In genomic region chr6:29164314-29165244, GRCm38 (mm10) we compare ENCODE assay signal across 8 mouse cellular contexts. TPM values are rescaled to one million over a fixed set of nuclear protein-coding genes. Genes with fewer than 3 reads are reported as not detected.
DNase-seq lines count a peak whose midpoint lies in the region; ATAC-seq and TF ChIP-seq lines count a peak whose summit lies in the region.

Rbm28 (minus strand) TSS chr6:29165006.

- H3K36me3 ChIP-seq in heart, embryonic 12.5 days: peaks cover 5% of the 10 kb centered on the region
- peaks cover 5% of the 10 kb centered on the region; the same call in 1 of the 2 replicates for H3K36me3 ChIP-seq in kidney, postnatal 0 days (ENCODE audit: insufficient read depth, low read length)
- H3K36me3 ChIP-seq in liver, embryonic 11.5 days (ENCODE audit: control insufficient read depth, insufficient read depth, low read length): 0 out of 2 replicates have a peak, but pooled peaks cover 5% of the 10 kb centered on the region
- no peaks in the 10 kb centered on the region; the same call in 1 of the 2 replicates for H3K36me3 ChIP-seq in stomach, embryonic 14.5 days (ENCODE audit: control insufficient read depth, insufficient read depth, low read length)

- peaks cover 9% of the 10 kb centered on the region for H3K4me1 ChIP-seq in heart, embryonic 12.5 days (replicated peaks)
- 0 out of 2 replicates have a peak, but pooled peaks cover 5% of the 10 kb centered on the region for H3K4me1 ChIP-seq in kidney, postnatal 0 days (replicated peaks; ENCODE audit: insufficient read depth, low read length)
- H3K4me1 ChIP-seq in liver, embryonic 11.5 days (replicated peaks; ENCODE audit: control insufficient read depth, insufficient read depth, low read length): 0 out of 2 replicates have a peak, but pooled peaks cover 7% of the 10 kb centered on the region
- H3K4me1 ChIP-seq in stomach, embryonic 14.5 days (ENCODE audit: control insufficient read depth, insufficient read depth, low read length): peaks cover 7% of the 10 kb centered on the region; the same call in 1 of the 2 replicates

- H3K4me3 ChIP-seq in heart, embryonic 12.5 days: peak within 1 kb of the TSS; percentile 84
- peak within 1 kb of the TSS; percentile 74 for H3K4me3 ChIP-seq in kidney, postnatal 0 days (replicated peaks; ENCODE audit: low read depth, low read length)
- H3K4me3 ChIP-seq in liver, embryonic 11.5 days (ENCODE audit: low read depth, low read length): peak within 1 kb of the TSS; percentile 75
- H3K4me3 ChIP-seq in stomach, embryonic 14.5 days (ENCODE audit: low read depth, low read length): peak within 1 kb of the TSS; percentile 80

- WGBS in heart, embryonic 12.5 days: 9% methylated on average over 42 of the region's 42 CpGs
- WGBS in kidney, postnatal 0 days: 7% methylated on average over 42 of the region's 42 CpGs
- whole genome bisulfite sequencing in liver, embryonic 11.5 days: 8% methylated on average over 42 of the region's 42 CpGs
- 7% methylated on average over 42 of the region's 42 CpGs for WGBS in stomach, embryonic 14.5 days

- peak within 1 kb of the TSS; percentile 87 for H3K4me2 ChIP-seq in heart, embryonic 12.5 days
- H3K4me2 ChIP-seq in kidney, postnatal 0 days (ENCODE audit: low read length): peak within 1 kb of the TSS; percentile 78
- H3K4me2 ChIP-seq in liver, embryonic 11.5 days: peak within 1 kb of the TSS; percentile 64
- H3K4me2 ChIP-seq in stomach, embryonic 14.5 days (replicated peaks; ENCODE audit: low read depth, low read length): peak within 1 kb of the TSS; percentile 70

- ATAC-seq in erythroid progenitor cell, adult 5-6 weeks (replicated peaks; ENCODE audit: low FRiP score, poor library complexity, severe bottlenecking): peak; percentile 85
- ATAC-seq in heart, embryonic 12.5 days (ENCODE audit: insufficient number of reproducible peaks, low FRiP score): peak; percentile 82
- ATAC-seq in kidney, postnatal 0 days (replicated peaks; ENCODE audit: low FRiP score, low read depth): peak; percentile 83
- ATAC-seq in liver, embryonic 11.5 days (replicated peaks; ENCODE audit: low FRiP score): peak; percentile 85
- peak; percentile 77 for ATAC-seq in stomach, embryonic 14.5 days (ENCODE audit: insufficient number of reproducible peaks, insufficient read depth, low FRiP score, low read depth)

- H3K9ac ChIP-seq in heart, embryonic 12.5 days: peak within 1 kb of the TSS; percentile 84
- peak within 1 kb of the TSS; percentile 77 for H3K9ac ChIP-seq in kidney, postnatal 0 days (ENCODE audit: low read depth, low read length)
- peak within 1 kb of the TSS; percentile 72 for H3K9ac ChIP-seq in liver, embryonic 11.5 days (ENCODE audit: low read depth, low read length)
- peak within 1 kb of the TSS; percentile 43 for H3K9ac ChIP-seq in stomach, embryonic 14.5 days (replicated peaks; ENCODE audit: low read depth, low read length)

- no peaks in the 10 kb centered on the region for H3K9me3 ChIP-seq in heart, embryonic 12.5 days (replicated peaks)
- no peaks in the 10 kb centered on the region for H3K9me3 ChIP-seq in kidney, postnatal 0 days (replicated peaks; ENCODE audit: low read length)
- H3K9me3 ChIP-seq in liver, embryonic 11.5 days (ENCODE audit: control insufficient read depth, low read length): no peaks in the 10 kb centered on the region
- H3K9me3 ChIP-seq in stomach, embryonic 14.5 days (ENCODE audit: control insufficient read depth, low read depth, low read length): no peaks in the 10 kb centered on the region

- peak; percentile 93 for DNase-seq in CD4-positive, CD25-positive, alpha-beta regulatory T cell, adult 2 months (ENCODE audit: low read depth, low spot score)
- DNase-seq in brain, embryonic 18.5 days (ENCODE audit: low read depth, low spot score): peak; percentile 84
- DNase-seq in kidney, postnatal 0 days (ENCODE audit: low spot score): peak; percentile 95
- DNase-seq in liver, embryonic 11.5 days (ENCODE audit: low spot score): peak; percentile 84
- peak; percentile 93 for DNase-seq in naive thymus-derived CD4-positive, alpha-beta T cell, adult 2 months (ENCODE audit: low read depth)

- peaks cover 21% of the 10 kb centered on the region for H3K27me3 ChIP-seq in heart, embryonic 12.5 days (replicated peaks)
- H3K27me3 ChIP-seq in kidney, postnatal 0 days (ENCODE audit: insufficient read depth, low read length): peaks cover 8% of the 10 kb centered on the region
- peaks cover 22% of the 10 kb centered on the region for H3K27me3 ChIP-seq in liver, embryonic 11.5 days (replicated peaks; ENCODE audit: control insufficient read depth, insufficient read depth, low read length)
- peaks cover 7% of the 10 kb centered on the region for H3K27me3 ChIP-seq in stomach, embryonic 14.5 days (ENCODE audit: control insufficient read depth, insufficient read depth, low read length)

- TF ChIP-seq CTCF in kidney, postnatal 0 days (IDR thresholded peaks at IDR 0.05; ENCODE audit: low read depth): no peak

- 0 out of 2 replicates have a peak within 1 kb of the TSS, but pooled peaks have one; percentile 10 for H3K27ac ChIP-seq in heart, embryonic 12.5 days (ENCODE audit: poor library complexity, severe bottlenecking)
- no peak within 1 kb of the TSS for H3K27ac ChIP-seq in kidney, postnatal 0 days
- no peak within 1 kb of the TSS for H3K27ac ChIP-seq in liver, embryonic 11.5 days (ENCODE audit: low read depth, low read length)
- H3K27ac ChIP-seq in stomach, embryonic 14.5 days (ENCODE audit: low read length): no peak within 1 kb of the TSS

RNA-seq across cellular contexts. Expression of gene Rbm28, which starts in this region (rescaled TPM):
- total RNA-seq in erythroid progenitor cell, adult 5-6 weeks (2015; ENCODE audit: low replicate concordance): 16.9 and 17.6 TPM in 2 replicates
- 12.3 and 12.9 TPM in 2 replicates for total RNA-seq in erythroid progenitor cell, adult 5-6 weeks (2017; ENCODE audit: low replicate concordance)
- 32.4 and 35.6 TPM in 2 replicates for polyA plus RNA-seq in heart, embryonic 12.5 days (2016; fragmentation: Nextera tagmentation; extraction: Ambion mirVana)
- polyA plus RNA-seq in kidney, postnatal 0 days (2015; fragmentation: Nextera tagmentation; extraction: Ambion mirVana): 26.6 and 30.9 TPM in 2 replicates
- polyA plus RNA-seq in liver, embryonic 11.5 days (2014; fragmentation: Nextera tagmentation; extraction: Ambion mirVana): 48.4 and 54.6 TPM in 2 replicates
- 44.1 and 48.5 TPM in 2 replicates for polyA plus RNA-seq in stomach, embryonic 14.5 days (2014; fragmentation: Nextera tagmentation; extraction: Ambion mirVana)
